Mouse (Mus musculus): ENCODE data around the gene Mecom.

DNA sequence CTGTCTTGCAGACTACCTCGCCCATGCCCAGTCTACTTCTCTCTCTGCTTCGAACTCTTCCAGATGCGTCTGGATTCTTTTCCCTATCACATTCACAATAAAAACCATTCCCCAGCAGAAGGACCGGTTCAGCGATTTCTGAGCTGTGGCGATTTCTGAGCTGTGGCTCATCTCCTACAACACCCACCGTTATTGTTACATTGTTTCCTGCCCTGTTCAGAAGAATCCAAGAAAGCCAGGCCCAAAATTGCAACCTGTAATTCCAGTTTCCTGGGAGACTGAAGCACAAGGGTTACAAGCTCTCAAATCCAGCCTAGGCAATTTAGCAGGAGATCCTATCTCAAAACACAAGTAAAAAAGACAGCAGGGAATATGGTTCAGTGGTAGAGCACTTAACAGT is 49.5 kb upstream of the Mecom start:
- TF ChIP-seq CTCF (IDR thresholded peaks at IDR 0.05; ENCODE audit: borderline replicate concordance, insufficient read depth, low read depth, low read length), result no peak
- no peak for TF ChIP-seq POLR2A (IDR thresholded peaks at IDR 0.05; ENCODE audit: borderline replicate concordance, insufficient read depth, low read length)
